Mouse (Mus musculus) cerebellum, adult 11-12 months (tissue): Measurements from ENCODE around the gene Tmem218.

Experiments used
- DNase-seq: peaks from one replicate; pipeline ENCODE4 v3.0.0; 2022

Tmem218 gene

DNA sequence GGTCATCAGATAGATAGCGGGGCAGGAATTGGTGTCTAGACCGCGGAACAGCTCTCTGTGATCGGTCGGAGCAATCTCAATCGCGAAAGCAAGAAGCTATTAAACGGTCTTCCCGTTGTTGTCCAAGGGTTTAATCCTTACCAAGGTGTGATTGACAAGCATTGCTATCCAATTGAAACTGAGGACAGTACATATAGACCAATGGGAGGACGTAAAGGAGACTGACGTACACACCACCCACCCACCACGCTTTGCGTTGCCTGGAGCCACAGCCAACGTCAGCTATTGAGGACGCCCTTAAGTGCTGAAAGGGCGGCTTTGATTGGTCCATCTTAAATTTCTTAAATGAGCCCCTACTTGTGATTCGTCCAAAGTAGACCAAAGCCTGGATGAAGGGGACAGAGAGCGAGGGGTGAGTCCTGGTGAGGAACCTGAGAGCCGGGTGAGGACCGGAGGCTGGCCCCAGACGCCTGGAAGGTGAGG, at the start of gene Tmem218:
Gene Tmem218 (plus strand): TSS at position 295 of the 483 bp plus-strand sequence.
- DNase-seq, result peak; percentile 96

DNA sequence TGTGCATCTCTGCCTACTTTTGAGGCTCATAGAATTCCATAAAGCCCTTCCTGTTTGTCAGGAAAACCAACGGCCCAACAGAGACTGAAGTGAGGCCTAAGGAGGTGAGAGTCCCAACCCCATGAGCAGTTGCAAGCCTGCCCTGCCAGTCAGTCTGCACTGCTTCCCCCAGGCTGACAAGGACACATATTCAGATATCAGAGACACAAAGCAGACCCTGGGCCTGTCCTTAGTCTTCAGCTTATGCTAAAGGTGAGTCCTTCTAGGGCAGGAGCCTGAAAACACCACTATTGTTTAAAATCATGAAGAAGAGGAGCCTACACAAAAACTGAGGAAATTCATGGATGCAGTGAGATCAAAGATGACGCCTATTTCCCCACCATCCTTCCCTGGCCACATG, 47.3 kb upstream of the Tmem218 start:
- DNase-seq, result no peak

DNA sequence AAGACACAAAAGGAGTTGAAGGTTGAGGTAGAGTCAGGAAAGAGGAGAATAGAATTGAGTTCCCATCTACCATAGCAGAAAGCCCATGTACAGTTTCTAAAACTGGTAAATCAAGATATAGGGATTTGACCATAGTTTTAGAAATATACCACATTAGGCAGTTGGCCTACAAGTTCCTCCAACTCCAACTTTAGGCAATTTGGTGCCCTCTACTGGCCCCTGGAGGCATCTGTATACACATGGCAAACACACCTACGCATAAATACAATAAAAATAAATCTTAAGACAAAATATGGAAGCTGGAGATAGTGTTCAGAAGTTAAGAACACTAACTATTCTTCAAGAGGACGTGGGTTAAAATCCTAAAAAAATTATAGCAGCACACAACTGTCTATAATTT, 41.1 kb upstream of the Tmem218 start:
- no peak for DNase-seq

DNA sequence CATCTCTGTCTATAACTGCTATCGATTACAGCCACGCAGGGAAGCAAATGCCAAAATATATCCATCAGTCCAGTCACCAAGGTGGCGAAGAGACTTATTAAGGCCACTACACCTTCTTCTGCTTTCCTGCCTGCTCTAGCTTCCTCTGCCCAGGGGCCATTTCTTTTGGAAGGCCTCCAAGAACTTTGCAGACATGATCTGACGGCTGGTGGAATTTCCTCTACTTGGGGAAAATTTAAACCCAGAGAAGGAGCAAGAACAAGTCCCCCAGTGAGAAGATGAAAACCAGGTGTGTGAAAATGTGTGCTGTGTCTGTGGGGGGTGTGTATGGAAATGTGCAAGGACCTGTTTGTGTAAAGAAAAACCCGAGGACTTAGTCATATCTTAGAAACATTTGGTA, 34.6 kb upstream of the Tmem218 start:
- peak; percentile 6 for DNase-seq

DNA sequence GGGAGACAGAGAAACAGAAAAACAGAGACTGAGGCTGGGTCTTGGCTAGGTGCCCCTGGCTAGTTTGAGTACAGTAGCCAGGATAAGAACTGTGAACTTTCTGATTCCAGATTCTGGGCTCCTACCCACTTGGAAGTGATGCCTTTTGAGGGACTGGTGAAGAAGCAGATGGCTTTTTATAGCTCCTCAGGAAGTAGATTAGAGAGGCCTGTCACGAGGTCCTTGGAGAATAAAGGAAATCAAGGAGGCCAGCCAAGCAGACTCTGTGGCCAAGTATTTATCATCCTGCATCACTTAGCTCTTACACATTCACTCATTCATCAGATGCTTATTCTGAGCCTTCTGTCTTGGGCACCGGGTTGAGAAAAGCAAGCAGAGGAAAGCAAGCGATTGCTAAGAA, 32.0 kb upstream of the Tmem218 start:
- DNase-seq, result no peak

DNA sequence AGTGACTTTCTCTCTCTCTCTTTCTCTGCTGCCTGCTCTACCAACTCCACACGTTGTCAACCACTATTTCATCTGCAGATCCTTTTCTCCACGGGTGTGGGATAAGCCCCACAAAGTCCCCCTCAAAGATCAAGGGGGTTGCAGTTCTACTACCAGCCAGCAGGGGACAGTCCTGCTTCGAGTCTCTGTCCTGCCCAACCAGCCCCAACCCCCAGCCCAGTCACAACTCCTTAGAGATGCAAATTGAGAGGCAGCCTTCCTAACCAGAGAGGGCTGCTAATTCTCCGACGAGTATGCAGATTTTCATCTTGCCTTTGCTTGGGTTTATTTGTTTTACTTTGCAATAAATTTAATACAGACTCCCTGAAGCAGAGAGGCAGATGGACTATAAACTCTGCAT, 30.9 kb upstream of the Tmem218 start:
- DNase-seq, result peak; percentile 20

DNA sequence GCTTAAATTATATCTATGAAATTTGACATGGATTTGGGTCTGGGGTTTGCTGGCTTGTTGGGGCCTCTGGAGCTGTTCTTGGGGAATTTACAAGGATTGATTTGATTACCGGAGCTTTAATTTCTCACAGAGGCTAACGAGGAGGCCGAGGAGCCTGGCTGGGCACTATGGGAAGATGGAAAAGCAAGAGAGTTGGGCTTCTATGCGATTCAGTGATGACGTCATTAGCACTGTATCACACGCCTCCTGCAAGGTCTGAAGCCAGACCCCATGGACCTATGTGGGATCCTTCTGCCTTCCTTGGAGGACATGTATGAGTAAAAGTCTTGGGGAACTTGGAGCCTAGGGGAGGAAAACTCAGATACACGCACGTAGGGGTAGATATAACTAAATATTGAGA, 30.5 kb upstream of the Tmem218 start:
- no peak for DNase-seq

DNA sequence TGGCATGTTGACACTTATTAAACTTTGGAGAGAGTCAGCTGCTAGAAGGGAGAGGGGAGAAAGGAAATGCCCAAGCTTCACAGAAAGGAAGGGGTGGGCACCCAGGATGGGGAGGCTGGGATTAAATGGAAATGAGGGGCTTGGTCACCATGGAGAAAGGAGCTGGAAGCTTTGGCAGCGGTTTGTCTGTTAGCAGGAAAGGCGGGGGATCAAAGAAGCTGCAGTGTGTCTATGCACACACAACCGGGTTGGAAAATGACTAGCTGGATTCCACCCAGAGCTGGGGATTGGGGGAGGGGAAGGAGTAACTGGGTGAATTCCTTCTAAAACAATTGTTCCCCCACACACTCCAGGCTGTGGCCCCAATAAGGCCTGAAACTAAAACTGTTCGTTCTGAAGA, 29.1 kb upstream of the Tmem218 start:
- DNase-seq, result no peak

DNA sequence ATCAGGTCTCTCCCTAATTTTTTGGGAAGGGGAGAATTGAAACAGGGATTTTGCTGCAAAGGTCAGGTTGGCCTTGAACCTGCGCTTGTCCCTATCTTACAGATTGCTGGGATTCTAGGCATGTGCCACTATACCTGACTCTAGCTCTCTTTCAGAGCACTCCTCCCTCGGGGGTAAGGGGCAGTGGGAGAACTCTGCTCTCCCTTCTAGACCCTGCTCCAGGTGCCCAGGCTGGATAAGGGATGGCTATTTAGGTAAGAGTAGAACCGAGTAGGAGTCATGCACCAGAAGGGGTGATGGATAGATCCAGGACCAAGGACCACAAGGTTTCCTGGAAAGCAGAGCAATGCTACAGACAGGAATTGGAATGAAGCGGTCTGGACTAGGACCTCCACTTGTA, 28.4 kb upstream of the Tmem218 start:
- no peak for DNase-seq

DNA sequence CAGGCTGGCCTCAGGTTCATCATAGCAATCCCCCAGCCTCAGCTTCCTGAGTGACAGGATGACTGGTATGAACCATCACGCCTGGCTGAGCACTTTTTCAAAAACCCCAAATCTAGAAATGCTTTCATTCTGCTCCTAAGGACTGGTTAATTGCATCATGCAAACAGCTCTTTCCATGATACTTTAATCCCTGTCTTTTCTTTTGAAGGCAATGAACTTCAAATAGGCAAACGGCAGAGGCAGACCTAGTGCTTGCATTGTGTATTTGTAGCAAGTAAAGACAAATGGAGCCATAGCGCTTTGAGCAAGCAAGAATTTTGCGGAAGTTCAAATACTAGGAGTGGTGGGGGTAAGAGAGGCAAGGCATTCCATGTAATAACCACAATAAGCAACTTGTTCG, 26.4 kb upstream of the Tmem218 start:
- DNase-seq, result no peak

DNA sequence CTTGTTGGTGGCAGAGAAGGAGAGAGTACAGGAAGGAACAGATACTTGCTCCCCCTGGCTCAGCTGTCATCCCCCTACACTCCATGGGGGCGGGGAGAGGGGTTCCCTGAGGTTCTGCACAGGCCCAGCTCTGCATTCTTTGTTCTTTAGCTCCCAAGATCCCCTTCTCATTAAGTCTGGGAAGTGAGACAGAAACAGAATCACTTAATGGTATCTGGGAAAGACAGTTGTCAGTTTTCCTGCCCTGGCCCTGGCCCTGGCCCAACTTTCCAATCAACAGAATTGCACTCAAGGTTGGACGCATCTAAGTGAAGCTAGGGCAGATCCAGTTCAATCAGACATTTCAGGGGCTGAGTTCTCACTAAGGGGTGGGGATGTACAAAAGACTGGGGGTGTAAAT, 24.8 kb upstream of the Tmem218 start:
- no peak for DNase-seq

DNA sequence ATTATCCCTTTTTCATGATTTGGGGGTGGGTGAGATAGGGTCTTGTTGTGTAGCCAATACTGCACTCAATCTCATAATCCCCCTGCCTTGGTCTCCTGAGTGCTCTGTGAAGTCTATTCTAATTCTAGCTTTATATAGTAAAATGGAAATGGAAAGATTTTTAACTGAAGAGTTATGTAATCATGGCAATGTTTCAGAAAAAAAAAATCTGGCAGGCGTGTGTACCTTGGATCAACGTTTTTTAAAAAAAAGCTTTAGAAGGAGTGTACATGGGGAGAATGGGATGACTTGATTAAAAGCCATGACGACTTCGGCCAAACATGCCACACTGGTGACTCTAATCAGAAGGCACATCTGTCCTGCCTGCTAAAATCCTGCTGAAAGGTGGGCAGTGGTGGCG, 20.6 kb upstream of the Tmem218 start:
- DNase-seq, result no peak

DNA sequence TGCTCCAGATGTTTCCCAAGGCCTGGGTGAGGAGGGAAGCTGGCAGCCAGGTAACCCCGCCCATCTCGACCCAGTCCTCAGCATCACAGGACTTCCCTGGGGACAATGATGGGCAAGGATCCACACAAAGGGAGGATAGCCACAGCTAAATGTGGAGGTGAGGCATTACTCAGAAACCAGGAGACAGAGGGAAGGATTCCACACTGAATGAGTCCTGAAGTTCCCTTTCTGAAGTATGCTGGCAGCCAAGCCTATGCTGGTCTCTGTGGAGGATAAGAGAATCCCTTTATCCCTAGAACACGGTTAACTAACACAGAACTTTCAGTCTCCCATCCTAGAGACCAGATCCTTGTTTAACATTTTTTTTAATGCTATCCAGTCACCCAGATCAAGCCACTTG, 20.0 kb upstream of the Tmem218 start:
- no peak for DNase-seq

DNA sequence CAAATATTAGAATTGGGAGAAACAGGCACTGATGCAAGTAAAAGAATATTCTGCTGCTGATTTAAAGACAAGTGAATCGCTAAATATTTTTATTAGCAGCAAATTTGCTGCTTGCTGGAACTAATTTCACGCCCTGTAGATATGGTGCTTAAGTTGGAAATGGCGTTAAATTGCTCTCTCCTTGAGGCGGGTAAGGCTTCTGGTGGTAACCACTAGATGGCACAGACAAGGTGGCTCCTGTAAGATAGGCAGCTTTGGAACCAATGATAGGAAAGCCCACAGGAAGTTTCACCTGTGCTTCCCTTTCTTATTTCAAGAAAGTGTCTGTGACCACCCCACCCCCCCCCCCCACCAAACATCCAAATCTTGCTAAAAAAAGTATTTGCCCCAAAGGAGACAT, 11.0 kb upstream of the Tmem218 start:
- DNase-seq, result no peak

DNA sequence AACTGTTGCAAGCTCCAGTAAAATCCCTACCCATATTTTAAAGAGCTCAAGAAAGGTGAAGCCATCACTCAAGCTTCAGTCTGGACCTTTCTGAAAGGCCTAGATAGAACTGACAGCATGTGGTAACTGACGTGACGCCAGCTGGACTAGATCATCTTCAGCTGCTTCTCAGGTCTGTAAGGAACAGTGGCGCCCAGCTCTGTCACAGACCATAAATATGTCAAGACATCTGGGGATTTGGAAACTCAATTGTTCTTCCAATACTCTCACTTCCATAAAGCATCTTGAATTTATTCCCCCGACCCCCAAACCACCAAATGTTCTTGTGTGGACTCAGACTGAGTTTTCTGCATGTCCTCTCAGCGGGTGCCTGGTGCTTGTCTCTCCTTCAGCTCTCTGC, 7.6 kb upstream of the Tmem218 start:
- DNase-seq, result no peak

DNA sequence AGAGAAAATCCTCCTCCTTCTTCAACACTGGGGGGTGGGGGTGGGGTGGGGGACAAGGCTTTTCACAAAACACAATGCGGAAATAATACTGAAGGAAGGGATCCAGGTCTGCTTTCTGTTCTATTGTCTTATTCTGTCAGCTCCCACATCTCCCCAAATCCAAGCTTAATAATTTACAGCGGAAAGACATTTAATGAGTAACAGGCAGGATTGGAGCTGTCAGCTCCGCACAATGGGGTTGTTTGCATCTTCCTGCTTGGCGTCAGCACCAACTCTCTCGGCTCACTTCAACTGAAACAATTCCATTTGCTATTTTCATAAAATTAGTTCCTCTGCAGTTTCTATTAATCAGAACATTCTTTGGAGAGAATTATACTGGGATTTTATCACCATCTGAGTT, 4.1 kb upstream of the Tmem218 start:
- DNase-seq, result no peak

DNA sequence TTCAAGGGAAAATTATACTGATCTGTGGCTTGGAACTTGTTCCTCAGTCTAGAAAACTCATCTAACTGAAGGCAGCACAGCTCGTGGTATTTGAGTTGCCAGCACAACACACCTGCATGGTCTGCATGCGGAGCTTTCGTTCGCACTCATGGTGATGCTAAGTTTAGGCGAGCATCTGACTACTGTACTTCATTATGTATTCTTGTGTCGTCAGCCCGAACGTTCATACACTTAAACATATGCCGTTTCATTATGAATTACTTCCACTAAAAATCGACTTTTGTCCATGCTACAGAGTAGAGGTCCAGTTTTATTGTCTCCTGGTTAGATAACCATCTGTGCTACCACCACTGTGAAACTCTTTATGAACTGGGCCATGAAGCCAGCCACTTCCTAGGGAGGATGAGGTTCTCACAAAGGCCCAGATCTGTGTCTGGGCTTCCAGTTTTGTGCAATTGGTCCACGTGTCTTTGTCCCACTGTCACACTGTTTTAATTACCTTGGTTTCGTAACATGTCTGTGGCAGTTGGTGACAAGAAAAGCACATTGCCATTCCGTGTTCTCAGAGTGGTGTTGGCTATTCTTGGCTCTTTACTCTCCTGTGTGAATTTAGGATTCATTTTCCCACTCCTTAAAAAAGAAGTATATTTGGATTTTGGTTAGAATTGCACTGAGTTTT, 5.2 kb downstream of the Tmem218 start:
- no peak for DNase-seq

DNA sequence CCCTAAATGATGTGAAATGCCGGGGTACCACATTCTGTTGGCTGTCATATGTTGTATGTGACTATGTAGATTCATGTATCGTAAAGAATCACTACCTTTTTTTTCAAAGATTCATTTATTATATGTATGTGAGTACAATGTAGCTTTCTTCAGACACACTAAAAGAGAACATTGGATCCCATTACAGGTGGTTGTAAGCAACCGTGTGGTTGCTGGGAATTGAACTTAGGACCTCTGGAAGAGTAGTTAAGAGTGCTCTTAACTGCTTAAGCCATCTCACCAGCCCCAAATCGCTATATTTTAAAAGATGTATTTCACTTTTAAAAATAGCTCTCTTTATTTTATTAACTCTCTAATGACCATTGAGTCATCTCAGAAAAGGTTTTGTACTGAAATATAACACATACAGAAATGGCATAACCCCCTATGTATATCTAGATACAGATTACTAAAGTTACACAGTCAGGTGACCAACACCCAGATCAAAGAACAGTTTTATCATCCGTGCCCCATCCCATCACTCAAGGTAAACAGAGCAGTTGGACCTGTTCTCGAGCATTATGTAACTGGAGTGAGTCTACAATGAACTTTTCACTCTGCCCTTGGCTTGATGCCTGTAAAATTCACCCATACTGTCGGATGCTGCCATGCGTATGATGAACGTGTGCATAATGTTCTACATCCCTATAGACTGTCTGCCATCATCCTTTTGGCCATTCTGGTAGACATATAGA, 6.5 kb downstream of the Tmem218 start:
- no peak for DNase-seq

DNA sequence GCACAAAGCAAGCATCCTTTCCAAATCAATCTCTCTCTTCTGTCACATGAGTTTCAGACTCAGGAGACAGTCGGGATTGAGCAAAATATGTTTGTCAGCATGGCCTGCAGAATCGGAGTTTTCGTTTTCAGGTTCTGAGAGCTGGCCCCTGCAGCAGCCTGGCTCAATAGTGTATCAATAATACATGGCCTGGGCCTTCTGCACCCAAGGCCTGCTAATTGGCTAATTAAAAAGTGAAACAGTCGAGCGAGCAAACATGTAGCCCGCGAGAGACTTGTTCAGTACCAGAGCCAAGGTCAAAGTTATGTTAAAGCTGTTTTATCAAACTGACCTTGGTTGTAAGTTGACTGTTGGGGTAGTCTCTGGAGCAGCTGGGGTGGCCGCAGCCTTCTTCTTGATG, 12.7 kb downstream of the Tmem218 start:
- no peak for DNase-seq

DNA sequence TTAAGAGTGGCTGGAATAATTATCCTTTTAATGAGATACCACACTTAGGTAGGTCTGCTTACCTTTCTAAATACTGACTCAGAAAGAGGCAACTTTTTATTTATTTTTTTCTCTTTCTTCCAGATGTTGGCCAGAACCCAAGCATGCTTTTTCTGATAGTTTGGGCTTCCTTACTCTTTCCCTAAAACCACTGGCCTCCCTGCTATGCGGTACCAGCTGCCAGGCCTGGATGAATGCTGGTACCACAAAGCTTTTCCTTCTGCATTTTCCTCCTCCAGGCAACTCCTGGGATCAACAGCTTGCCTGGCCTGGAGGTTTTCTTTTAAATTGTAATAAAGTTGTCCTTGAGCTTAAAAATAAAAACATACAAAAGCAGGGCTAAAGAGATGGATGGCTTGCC, 17.6 kb downstream of the Tmem218 start:
- no peak for DNase-seq

DNA sequence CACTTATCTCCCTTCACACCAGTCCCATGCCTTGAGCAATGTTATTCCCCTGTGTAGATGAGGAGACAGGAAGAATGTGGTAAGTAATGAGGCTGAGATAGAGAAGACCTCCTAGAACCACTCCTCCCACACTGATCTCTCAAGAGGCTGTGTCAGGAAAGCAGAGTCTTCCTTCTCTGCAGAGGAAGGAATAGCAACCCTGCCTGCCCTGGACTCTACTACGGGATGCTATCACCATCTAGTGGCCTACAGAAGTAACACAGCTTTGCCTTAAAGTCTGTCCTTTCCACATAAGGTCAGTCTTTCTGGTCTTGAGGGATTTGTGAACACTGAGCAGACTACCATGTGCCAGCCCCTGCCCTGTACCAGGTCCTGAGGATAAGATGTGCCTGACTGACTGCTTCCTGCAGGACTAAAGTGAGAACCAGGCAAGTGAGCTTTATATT, 21.9 kb downstream of the Tmem218 start:
- peak; percentile 52 for DNase-seq

DNA sequence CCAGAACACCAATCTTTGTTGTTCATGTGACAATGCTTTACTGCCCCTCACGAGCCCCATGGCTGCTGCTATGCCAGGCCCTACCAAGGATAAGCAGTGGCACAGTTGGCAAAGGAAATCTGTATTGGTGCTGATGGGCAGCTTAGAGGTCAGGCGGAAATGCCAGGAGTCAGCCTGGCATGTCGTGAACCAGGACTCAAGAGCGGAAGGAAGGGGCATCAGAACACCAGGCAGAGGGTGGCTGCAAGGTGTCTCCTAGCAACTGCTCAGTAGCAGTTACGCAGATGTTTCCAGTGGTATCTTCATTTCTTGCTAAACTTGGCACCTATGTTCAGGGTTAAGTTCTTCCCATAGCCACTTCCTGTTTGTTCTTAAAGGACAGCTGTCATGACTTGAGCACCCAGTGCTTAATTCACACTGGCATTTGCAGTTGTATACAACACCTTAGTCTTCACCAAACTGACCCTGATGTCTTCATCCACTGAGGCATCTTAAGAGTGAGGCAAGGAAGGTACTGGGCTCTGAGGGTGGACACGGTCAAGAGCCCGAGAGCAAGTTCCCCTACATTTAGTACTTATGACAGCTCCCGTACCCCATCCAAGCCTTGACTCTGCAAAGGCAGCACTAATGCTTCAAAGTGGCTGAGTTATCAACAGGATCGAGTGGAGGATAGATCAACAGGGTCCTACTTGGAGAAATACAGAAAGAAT, 22.6 kb downstream of the Tmem218 start:
- DNase-seq, result no peak

DNA sequence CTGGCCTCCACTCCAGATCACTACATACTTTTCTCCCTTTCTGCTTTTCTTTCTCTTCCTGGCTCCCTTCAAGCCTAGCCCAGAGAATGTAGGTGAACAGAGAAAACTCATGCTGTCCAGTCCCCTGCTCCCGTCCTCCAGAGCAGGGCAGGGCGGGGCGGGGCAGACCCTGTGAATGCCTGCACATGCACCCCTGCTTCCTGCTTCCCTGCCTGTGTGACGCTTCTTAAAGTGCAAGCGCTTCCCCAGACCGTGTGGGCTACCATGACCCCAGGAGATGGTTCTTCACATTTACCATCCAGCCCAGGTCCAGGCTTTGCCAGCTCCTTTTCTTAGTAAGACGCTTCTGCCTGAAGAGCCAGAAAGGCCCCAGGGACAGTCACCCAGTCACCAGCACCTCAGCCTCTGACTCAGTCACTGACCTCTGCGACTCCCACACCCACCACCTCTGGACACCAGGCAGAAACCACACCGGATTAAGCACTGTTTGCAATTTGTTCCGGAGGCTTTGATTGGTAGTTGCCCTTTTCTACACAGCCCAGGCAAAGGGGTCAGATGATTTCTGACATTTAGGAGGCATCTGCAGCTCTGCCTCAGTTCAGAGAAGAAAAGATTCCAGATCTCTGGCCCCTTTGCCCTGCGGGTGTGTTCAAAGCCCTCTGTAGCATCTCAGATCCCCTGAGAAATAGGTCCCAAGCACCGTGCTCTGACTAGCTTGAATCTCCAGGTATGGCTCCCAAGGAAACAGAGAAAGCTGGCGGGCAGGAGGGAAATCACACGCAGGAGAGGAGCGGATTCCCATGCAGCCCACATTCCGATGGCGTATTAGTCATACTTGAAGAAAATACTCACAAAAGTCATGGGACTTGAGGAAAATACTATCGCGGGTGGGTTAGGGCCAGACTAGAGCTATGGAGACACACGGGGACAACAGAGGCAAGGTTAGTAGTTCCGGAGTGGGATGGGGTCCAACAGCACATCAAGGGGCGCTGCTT, 24.5 kb downstream of the Tmem218 start:
- DNase-seq, result no peak
